Mouse (Mus musculus) adrenal gland, postnatal 14 days (tissue): ENCODE measurements around the gene Evl. TPM values are rescaled to one million over a fixed set of nuclear protein-coding genes. Genes with fewer than 3 reads are reported as not detected.

Experiments
- DNase-seq: peaks from one replicate; pipeline ENCODE4 v3.0.0; 2021; ENCODE audit warnings: mixed read lengths
- total RNA-seq: library from RNA; stranded (reverse); gene quantifications from 2 replicates; pipeline ENCODE4 v1.2.3, GENCODE M21; 2021

The Evl gene
- total RNA-seq, 1 experiment from 2014 or later: 67.3 TPM

DNA sequence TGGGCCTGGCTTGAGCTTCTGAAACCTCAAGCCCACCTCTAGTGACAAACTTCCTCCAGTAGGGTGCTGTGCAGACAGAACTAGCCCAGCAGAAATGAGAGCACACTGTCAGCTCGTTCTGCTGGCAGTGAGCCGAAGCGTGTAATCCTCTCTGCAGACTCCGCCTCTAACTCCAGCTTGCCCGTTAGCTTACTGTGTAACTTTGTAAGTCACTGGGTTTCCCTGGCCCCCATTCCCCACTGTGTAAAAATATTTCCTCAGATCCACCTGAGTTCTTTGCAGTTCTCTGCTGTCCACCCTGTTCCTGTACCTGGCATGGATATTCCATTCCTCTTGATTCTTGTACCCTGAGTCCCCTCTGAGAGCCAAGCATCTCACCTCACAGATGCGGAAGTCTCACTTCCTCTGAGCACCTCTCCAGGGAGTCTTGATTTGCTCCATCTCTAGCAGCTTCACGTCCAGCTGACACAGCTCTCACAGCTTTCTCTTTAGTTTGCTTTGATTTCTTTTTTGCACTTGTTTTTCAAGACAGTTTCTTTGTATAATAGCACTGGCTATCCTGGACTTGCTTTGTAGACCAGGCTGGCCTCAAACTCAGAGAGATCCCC lies 96.6 kb downstream of the Evl start:
- no peak for DNase-seq

DNA sequence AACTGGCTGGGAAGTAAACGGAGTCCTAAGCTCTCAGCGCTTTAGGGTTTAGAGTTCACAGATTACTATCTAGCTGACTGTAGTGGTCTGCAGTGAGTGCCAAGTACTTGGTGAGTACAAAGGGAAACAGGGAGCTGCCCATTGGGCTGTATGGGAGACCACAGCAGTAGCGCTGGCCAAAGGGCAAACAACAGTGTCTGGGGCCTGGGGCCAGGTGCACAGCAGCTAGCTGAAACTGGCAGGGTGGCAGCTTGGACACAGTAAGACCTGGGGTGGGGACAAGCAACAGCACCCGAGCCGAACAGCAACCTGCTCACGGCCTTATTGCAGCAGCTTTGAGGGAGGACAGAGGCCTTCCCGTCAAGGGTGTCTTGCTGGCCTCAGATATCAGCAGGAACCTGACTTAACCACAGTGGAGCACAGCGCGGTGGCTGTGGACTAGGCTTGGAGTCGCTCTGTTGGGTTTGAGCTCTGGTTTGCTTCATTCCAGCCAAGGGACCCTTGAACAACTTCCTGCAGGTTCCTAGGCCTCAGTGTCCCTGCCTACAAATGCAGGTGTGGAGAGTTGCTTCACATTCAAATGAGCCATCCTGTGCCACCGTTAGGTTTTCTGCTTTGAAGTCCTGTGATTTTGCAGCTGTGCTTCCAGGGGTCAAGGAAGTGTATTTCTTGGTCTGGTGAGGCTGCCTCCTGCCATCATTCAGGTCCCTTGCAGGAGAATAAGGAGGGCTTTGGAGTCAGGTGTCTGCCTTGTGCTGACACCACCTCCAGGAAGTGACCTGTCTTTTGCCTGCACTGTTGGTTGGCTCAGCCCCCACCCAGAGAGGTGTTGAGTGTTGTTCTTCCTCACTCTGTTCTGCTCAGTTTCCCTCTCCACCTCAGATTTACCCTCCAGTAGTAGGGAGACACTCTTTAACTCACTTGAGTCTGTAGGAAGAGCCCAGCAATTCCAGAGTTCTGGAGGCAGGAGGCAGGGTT lies 99.1 kb downstream of the Evl start:
- no peak for DNase-seq

- peak; percentile 76 for DNase-seq
These were observed 102.8 kb downstream of the Evl start for GRCm38 (mm10) chr12:108657350-108657749.

- DNase-seq: no peak
These were observed 114.2 kb downstream of the Evl start for GRCm38 (mm10) chr12:108668606-108669235.

DNA sequence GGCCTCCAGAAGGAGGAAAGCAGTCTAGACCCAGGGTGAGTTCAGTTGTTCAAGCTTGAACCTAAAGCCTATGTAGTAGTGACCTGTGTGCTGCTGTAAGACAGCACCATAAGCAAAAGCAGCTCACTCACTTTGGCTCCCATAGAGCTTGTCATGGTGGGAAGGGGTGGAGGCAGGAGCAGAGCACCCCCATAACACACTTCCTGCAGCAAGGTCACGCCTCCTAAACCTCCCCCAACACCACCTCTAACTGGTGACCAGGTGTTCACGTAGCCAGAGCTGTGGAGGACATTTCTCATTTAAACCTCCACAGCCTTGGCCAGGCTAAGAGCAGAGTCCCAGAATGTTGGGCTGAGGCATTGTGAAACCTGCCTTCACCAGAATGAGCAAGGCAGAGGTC lies 117.0 kb downstream of the Evl start:
- no peak for DNase-seq

GRCm38 (mm10) chr12:108672908-108673307 lies 118.4 kb downstream of the Evl start:
- no peak for DNase-seq

- DNase-seq: no peak
These were observed 119.0 kb downstream of the Evl start for GRCm38 (mm10) chr12:108673546-108673945.

DNA sequence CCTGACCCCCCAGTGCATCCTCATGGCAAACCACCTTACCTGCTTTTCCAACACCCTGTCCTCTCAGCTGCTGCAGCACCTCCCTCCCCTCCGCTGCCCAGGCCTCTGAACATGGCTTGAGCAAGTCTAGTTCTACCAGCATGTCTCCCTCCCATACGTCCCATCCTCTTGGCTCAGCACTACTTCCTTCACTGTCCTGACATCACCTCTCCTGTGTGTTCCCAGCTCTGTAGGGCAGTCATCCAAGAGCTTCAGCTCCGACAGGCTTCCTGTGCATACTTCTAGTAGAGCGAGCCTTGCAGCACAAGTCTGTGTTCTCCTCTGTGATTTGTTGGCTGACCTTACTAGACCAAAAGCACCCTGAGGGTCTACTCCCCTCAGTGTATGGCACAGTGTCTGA lies 120.0 kb downstream of the Evl start:
- peak; percentile 47 for DNase-seq

DNA sequence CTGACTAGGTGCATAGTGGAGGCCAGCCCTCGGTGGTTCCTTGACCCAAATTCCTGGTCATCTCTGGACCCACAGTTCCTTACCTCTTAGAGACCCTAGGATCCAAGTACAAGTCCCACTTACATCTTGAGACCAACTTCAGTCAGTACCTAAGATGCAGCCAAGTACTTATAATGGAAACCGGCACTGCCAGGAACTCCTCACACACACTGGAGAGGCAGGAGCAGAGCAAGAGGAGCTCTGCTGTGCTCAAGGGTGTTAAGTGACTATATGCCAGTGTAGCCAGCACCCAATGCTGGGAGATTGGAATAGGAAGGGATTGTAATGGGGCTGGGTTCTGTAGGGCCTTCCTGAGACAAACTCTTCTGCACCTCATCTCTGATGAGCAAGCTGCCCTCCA lies 120.4 kb downstream of the Evl start:
- DNase-seq: no peak

DNA sequence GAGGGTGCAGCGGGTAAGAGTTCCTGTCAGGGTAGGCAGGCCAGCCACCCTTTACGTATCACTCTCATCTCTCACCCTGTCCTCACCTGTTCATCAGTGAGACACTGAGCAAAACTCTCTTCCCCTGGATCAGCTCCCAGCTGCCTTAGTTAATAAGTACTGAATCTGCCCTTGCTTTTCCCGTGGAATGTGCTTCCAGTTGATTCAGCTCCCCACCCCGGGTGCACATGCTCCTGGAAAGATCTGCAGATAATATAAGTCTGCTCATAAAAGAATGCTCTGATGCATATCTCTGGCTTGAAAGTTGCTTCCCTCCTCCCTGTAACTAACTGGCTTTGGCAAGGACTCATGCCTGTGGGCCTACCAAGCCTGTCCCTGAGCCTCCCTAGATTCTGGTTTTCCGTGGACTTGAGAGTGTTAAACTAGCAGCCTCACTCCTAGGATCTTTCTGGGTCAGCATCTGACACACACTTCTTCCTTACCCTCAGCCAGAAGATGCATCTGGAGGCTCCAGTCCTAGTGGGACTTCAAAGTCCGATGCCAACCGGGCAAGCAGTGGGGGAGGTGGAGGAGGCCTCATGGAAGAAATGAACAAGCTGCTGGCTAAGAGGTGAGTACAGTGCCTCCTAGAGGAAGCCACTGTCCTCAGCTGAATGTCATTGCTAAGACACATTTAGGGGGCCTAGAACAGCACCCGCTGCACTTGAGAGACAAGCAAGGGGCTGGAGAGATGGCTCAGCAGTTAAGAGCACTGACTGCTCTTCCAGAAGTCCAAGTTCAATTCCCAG lies 121.3 kb downstream of the Evl start:
- no peak for DNase-seq

GRCm38 (mm10) chr12:108677116-108677515 lies 122.6 kb downstream of the Evl start:
- no peak for DNase-seq

GRCm38 (mm10) chr12:108678366-108678765 lies 123.8 kb downstream of the Evl start:
- DNase-seq: no peak

DNA sequence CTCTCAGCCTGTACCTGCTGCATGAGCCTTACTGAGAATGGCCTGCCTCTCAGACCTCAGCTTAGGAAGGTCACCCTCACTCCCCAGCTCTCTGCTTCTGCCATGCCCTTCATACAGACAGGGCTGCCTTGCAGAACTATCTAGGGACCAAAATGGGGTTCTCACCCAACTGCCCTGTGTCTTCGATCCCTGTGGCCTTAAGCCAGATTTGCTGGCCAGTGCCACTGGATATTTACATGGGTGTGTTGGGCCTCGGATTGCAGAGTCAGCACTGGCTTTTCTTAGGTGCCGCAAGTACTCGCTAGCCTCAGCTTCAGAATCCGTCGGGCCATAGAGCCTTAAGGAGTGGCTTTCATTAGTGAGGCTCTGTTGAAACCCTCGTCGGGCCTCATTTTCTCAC lies 126.3 kb downstream of the Evl start:
- peak; percentile 53 for DNase-seq

DNA sequence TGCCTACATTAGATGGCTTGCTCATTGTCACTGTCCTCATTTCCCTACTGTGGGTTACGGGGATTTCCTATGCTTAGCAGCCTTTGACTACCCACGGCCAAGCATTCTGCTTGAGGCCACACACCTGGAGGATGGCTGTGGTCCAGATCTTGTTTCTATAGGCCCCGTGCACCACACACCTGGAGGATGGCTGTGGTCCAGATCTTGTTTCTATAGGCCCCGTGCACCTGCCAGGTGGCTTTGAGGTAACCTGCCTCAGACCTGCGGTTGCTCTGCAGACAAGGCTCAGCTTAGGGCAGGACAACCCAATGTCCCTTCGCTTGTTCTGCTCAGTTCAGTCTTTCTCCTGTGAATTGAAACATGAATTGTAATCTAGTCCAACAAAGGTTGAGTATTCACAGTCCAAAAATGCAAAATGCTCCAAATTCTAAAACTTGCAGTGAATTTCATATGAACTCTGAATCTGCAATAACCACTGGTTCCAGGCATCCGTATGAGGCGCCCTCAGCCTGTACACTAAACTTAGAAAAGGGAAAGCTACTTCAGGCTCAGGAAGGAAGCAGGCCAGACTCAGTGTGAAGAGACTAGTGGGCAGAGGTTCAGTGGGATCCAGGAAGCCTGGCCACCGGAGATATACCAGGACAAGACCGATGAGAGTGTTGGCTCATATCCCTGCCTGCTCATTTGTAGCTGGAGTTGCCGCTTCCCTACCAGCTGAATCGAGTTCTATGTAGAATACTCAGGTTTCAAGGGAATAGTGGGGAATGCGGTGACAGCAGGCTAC lies 127.9 kb downstream of the Evl start:
- DNase-seq: no peak

GRCm38 (mm10) chr12:108686463-108686862 lies 131.9 kb downstream of the Evl start:
- no peak for DNase-seq

- peak; percentile 42 for DNase-seq
These were observed 132.4 kb downstream of the Evl start for GRCm38 (mm10) chr12:108686926-108687325.

DNA sequence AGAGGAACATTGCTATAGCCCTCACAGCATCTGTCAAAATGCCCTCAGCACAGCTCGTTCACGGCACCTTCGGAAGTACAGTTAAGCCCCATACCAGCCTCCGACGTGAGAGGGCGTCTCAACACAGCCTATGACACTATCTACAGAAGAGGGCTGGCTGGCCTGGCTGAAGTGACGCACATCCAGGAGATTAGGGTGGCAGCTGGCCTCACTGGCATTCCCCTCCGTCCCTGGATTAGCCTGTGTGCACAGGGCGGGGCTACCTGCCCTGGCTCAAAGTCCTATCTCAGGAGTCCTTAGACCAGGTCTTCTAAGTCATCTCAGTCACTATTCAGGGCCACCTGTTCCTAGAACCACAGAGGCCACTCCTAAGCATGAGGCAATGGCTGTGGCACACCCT lies 134.6 kb downstream of the Evl start:
- no peak for DNase-seq

- no peak for DNase-seq
These were observed 136.0 kb downstream of the Evl start for GRCm38 (mm10) chr12:108690529-108690928.

- DNase-seq: no peak
These were observed 139.1 kb downstream of the Evl start for GRCm38 (mm10) chr12:108693592-108693991.

DNA sequence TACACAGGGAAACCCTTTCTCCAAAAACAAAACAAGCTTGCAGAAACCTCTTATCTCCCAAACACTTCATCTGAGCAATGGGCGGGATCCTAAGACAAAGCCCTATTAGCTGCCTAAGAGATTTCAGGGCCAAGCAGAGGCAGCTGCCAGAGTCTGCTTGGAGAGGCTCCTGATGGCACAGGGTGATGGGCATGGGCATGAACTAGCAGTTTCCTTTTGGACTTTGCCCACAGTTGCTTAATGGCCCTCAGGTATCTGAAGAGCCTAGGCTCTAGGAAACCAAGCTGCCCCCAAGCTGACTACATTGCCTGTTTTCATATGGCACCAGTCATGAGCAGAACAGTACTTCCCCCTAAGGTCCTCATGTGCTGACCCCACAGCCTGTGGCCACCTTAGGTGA lies 139.7 kb downstream of the Evl start:
- DNase-seq: no peak

DNA sequence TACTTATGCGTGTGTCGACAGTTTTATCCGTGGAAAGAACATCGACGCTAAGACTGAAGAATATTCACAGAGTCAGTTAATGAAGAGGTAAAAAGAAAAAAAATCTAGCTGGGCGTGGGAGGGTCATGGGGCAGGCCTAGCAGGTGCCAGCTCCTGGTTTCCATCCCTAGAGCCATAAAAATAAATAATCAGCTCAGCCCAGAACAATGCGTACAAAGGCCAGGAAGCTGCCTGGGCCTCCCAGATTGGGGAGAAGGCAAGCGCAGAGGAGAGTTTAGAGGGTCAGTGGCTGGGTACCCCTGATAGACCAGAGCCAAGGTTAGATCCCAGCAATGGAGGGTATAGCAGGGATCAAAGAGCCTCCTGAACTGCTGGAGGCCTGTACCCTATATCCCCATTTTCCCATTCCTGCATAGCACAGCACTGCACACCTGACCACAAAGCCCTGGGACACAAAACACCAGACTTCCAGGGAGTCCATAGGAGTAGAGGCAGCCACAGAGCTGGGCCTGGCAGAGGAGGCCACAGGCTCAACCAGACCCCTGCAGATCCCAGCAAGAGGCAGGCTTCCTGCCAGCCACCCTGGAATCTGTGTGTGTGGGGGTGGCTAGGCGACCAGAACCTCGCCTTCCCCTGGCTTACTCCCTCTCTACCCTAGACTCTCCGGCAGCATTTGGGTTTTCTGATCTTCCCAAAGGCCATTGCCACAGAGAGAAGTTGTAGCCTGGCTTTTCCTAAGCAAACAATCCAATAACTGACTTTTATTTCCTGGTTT lies 144.4 kb downstream of the Evl start:
- DNase-seq: no peak
